In genomic region chr9:74857508-74857840, GRCm38 (mm10) we compare ENCODE assay signal across 19 mouse cellular contexts. TPM values are rescaled to one million over a fixed set of nuclear protein-coding genes. Genes with fewer than 3 reads are reported as not detected.
"Had no signal": no experiment of that assay in that cellular context is flagged by ENCODE, and none has a peak within 500 bp of the region (broad histone marks: within the 10 kb centered on the region; RNA-seq: fewer than 3 reads in every experiment).

No protein-coding gene starts in this region.

- H3K4me2 ChIP-seq: intestine, embryonic 15.5 days; liver, embryonic 13.5 days; neural tube, embryonic 12.5 days had no signal

- H3K9ac ChIP-seq: intestine, embryonic 15.5 days; liver, embryonic 13.5 days; neural tube, embryonic 12.5 days had no signal

- DNase-seq: kidney, adult 18-20 months; kidney, adult 9 months; kidney, postnatal 14 days; left cerebral cortex, postnatal 4 days; liver, embryonic 13.5 days; lung, adult 2 months; lung, postnatal 14 days; lung, postnatal 4 days; right cerebral cortex, postnatal 25 days; spleen, adult 18-20 months; thymus, adult 2 months; thymus, postnatal 14 days; thymus, postnatal 4 days had no signal

- ATAC-seq: intestine, embryonic 15.5 days had no signal

- H3K27ac ChIP-seq: intestine, embryonic 15.5 days; liver, embryonic 13.5 days; neural tube, embryonic 12.5 days had no signal

- H3K36me3 ChIP-seq: intestine, embryonic 15.5 days; liver, embryonic 13.5 days; neural tube, embryonic 12.5 days had no signal

- H3K4me3 ChIP-seq: intestine, embryonic 15.5 days; liver, embryonic 13.5 days; neural tube, embryonic 12.5 days had no signal

- H3K9me3 ChIP-seq: intestine, embryonic 15.5 days; liver, embryonic 13.5 days; neural tube, embryonic 12.5 days had no signal

RNA-seq across cellular contexts. Expression of gene Onecut1, which starts 4.2 kb away (rescaled TPM):
- total RNA-seq: megakaryocyte progenitor cell, adult 5-6 weeks; megakaryocyte-erythroid progenitor cell, adult 5-6 weeks had no signal
- polyA plus RNA-seq: limb, embryonic 14.5 days; lung, adult 2 months; lung, embryonic 16.5 days had no signal
